9 mouse cellular contexts compared by ENCODE assay signal in genomic region chr5:51551852-51552482, GRCm38 (mm10). TPM values are rescaled to one million over a fixed set of nuclear protein-coding genes. Genes with fewer than 3 reads are reported as not detected.
A peak's percentile ranks its signal among the peaks of the same experiment; 100 is the strongest.
DNase-seq lines count a peak whose midpoint lies in the region; ATAC-seq and TF ChIP-seq lines count a peak whose summit lies in the region.
"Had no signal": no experiment of that assay in that cellular context is flagged by ENCODE, and none has a peak within 500 bp of the region (broad histone marks: within the 10 kb centered on the region; RNA-seq: fewer than 3 reads in every experiment).

No protein-coding gene starts in this region.

- no peaks in the 10 kb centered on the region for H3K9me3 ChIP-seq in heart, embryonic 10.5 days
- H3K9me3 ChIP-seq in heart, postnatal 0 days (replicated peaks; ENCODE audit: control insufficient read depth, low read length): no peaks in the 10 kb centered on the region
- H3K9me3 ChIP-seq in lung, embryonic 15.5 days: no peaks in the 10 kb centered on the region
- H3K9me3 ChIP-seq in stomach, embryonic 15.5 days: no peaks in the 10 kb centered on the region

- H3K36me3 ChIP-seq in heart, embryonic 10.5 days: no peaks in the 10 kb centered on the region
- 0 out of 2 replicates have a peak, but pooled peaks cover 6% of the 10 kb centered on the region for H3K36me3 ChIP-seq in heart, postnatal 0 days (replicated peaks; ENCODE audit: control insufficient read depth, insufficient read depth, low read length)
- H3K36me3 ChIP-seq in lung, embryonic 15.5 days: no peaks in the 10 kb centered on the region
- H3K36me3 ChIP-seq in stomach, embryonic 15.5 days: no peaks in the 10 kb centered on the region
- H3K36me3 ChIP-seq: G1E had no signal

- H3K27me3 ChIP-seq in heart, embryonic 10.5 days (ENCODE audit: insufficient read depth, poor library complexity, severe bottlenecking): no peaks in the 10 kb centered on the region
- no peaks in the 10 kb centered on the region for H3K27me3 ChIP-seq in heart, postnatal 0 days (ENCODE audit: control insufficient read depth, insufficient read depth, low read length)
- no peaks in the 10 kb centered on the region for H3K27me3 ChIP-seq in lung, embryonic 15.5 days
- no peaks in the 10 kb centered on the region for H3K27me3 ChIP-seq in stomach, embryonic 15.5 days (replicated peaks)

- peak overlapping the region; percentile 91 for H3K9ac ChIP-seq in heart, postnatal 0 days (replicated peaks; ENCODE audit: low read depth, low read length)
- H3K9ac ChIP-seq in lung, embryonic 15.5 days: peak overlapping the region; percentile 47
- H3K9ac ChIP-seq in stomach, embryonic 15.5 days: peak overlapping the region; percentile 29

- peaks cover 33% of the 10 kb centered on the region for H3K4me1 ChIP-seq in heart, embryonic 10.5 days
- H3K4me1 ChIP-seq in heart, postnatal 0 days (ENCODE audit: control insufficient read depth, insufficient read depth): peaks cover 22% of the 10 kb centered on the region
- H3K4me1 ChIP-seq in lung, embryonic 15.5 days: peaks cover 16% of the 10 kb centered on the region
- H3K4me1 ChIP-seq in stomach, embryonic 15.5 days: peaks cover 4% of the 10 kb centered on the region; the same call in 1 of the 2 replicates

- peak overlapping the region; percentile 68 for H3K4me3 ChIP-seq in heart, embryonic 10.5 days
- peak overlapping the region; percentile 77 for H3K4me3 ChIP-seq in heart, postnatal 0 days (ENCODE audit: low read depth, low read length)
- H3K4me3 ChIP-seq in lung, embryonic 15.5 days: peak overlapping the region; percentile 53
- peak overlapping the region; percentile 58 for H3K4me3 ChIP-seq in stomach, embryonic 15.5 days (replicated peaks)

- peak overlapping the region; percentile 77 for H3K4me2 ChIP-seq in heart, postnatal 0 days (ENCODE audit: low read depth, low read length)
- H3K4me2 ChIP-seq in lung, embryonic 15.5 days: peak overlapping the region; percentile 69
- H3K4me2 ChIP-seq in stomach, embryonic 15.5 days: peak overlapping the region; percentile 67

- H3K27ac ChIP-seq in heart, embryonic 10.5 days: peak overlapping the region; percentile 90
- H3K27ac ChIP-seq in heart, postnatal 0 days (ENCODE audit: low read depth): peak overlapping the region; percentile 98
- H3K27ac ChIP-seq in lung, embryonic 15.5 days: peak overlapping the region; percentile 87
- H3K27ac ChIP-seq in stomach, embryonic 15.5 days: peak overlapping the region; percentile 88

- no peak for DNase-seq in heart, embryonic 10.5 days (ENCODE audit: low spot score)
- no peak for DNase-seq in heart, postnatal 10 days
- no peak for DNase-seq in heart, postnatal 0 days (ENCODE audit: low spot score)
- no peak for DNase-seq in right cerebral cortex, postnatal 4 days
- no peak for DNase-seq in layer of hippocampus, postnatal 36 days

- peak; percentile 34 for ATAC-seq in activated CD4-positive, CD25-positive, alpha-beta regulatory T cell, adult 4 months
- ATAC-seq in heart, postnatal 0 days (ENCODE audit: insufficient read depth, low read depth): no peak
- ATAC-seq in lung, embryonic 15.5 days (ENCODE audit: borderline replicate concordance, extremely low read depth, low FRiP score, low TSS enrichment): no peak
- 0 out of 2 replicates have a peak, but pooled peaks have one; percentile 9 for ATAC-seq in stomach, embryonic 15.5 days (ENCODE audit: insufficient read depth, low FRiP score, low read depth)

- no peak for TF ChIP-seq EP300 in heart, postnatal 0 days (IDR thresholded peaks at IDR 0.05; ENCODE audit: low read depth)

- WGBS in heart, embryonic 10.5 days: 21% methylated on average over 12 of the region's 12 CpGs
- 5% methylated on average over 12 of the region's 12 CpGs for WGBS in heart, postnatal 0 days
- WGBS in lung, embryonic 15.5 days: 4% methylated on average over 12 of the region's 12 CpGs
- WGBS in stomach, embryonic 15.5 days: 10% methylated on average over 12 of the region's 12 CpGs

- TF ChIP-seq CTCF in heart, postnatal 0 days (IDR thresholded peaks at IDR 0.05; ENCODE audit: low read depth): no peak

- intact Hi-C loops in heart, postnatal 10 days (cut with DNase I): loop anchor here (5.0 kb wide), 1 partner anchor 40 kb away; no protein-coding TSS in a partner anchor

RNA-seq across cellular contexts. Expression of gene Ppargc1a, which starts 15.6 kb away (rescaled TPM):
- 21.2 and 39.8 TPM in 2 replicates for polyA plus RNA-seq in heart, embryonic 10.5 days (2016; fragmentation: Nextera tagmentation; extraction: Ambion mirVana)
- total RNA-seq in heart, postnatal 10 days (2021): 100 to 1,000 TPM; 113 to 220 TPM
- polyA plus RNA-seq in activated CD4-positive, CD25-positive, alpha-beta regulatory T cell, adult 4 months (2017; shearing (Covaris generic)): not detected
- total RNA-seq in heart, postnatal 0 days (2014; rRNA removed; ENCODE audit: low replicate concordance): 50.8 and 69.1 TPM in 2 replicates
- 51.8 and 61.4 TPM in 2 replicates for polyA plus RNA-seq in heart, postnatal 0 days (2015; fragmentation: Nextera tagmentation; extraction: Ambion mirVana)
- 5.7 and 6.5 TPM in 2 replicates for polyA plus RNA-seq in lung, embryonic 15.5 days (2015; fragmentation: Nextera tagmentation; extraction: Ambion mirVana)
- 4.3 and 5.4 TPM in 2 replicates for polyA plus RNA-seq in stomach, embryonic 15.5 days (2015; fragmentation: Nextera tagmentation; extraction: Ambion mirVana)
- total RNA-seq in layer of hippocampus, postnatal 36 days (2021): 10 to 100 TPM; 42.8 to 46.1 TPM
- polyA plus RNA-seq: G1E had no signal

Comparison
In these comparisons a context has a peak if more than half of its experiments do, and no peak if none do; other contexts are left out.
1. ATAC-seq: peak in activated CD4-positive, CD25-positive, alpha-beta regulatory T cell, adult 4 months (single experiment) and stomach, embryonic 15.5 days (single experiment); none in heart, postnatal 0 days (single experiment) and lung, embryonic 15.5 days (single experiment).
2. H3K9ac ChIP-seq: peak in every context shown above with its lines; median percentile 91 in heart, postnatal 0 days; 47 in lung, embryonic 15.5 days; 29 in stomach, embryonic 15.5 days.
3. Peak in every context shown above with its lines, with median percentiles within 50 percentile points of each other: H3K27ac ChIP-seq, H3K4me3 ChIP-seq and H3K4me2 ChIP-seq.